Mouse (Mus musculus): ENCODE data around the gene Alox12. TPM values are rescaled to one million over a fixed set of nuclear protein-coding genes. Genes with fewer than 3 reads are reported as not detected.

Gene Alox12
- total RNA-seq, 2 experiments from 2014 or later: 3.1 to 3.7 TPM

GRCm38 (mm10) chr11:70208778-70209388 lies 46.3 kb downstream of the Alox12 start:
- DNase-seq (ENCODE audit: low spot score): no peak
- intact Hi-C loops (cut with DNase I): no loop called here

- intact Hi-C loops (cut with DNase I): no loop called here
- DNase-seq (ENCODE audit: low spot score): no peak
Measured at GRCm38 (mm10) chr11:70207283-70207682, 47.9 kb downstream of the Alox12 start.

GRCm38 (mm10) chr11:70206801-70207200 lies 48.4 kb downstream of the Alox12 start:
- intact Hi-C loops (cut with DNase I): no loop called here
- no peak for DNase-seq (ENCODE audit: low spot score)

- no peak for DNase-seq (ENCODE audit: low spot score)
- intact Hi-C loops (cut with DNase I): no loop called here
Measured at GRCm38 (mm10) chr11:70201691-70202090, 53.5 kb downstream of the Alox12 start.

- DNase-seq (ENCODE audit: low spot score): no peak
- intact Hi-C loops (cut with DNase I): no loop called here
Measured at GRCm38 (mm10) chr11:70200036-70200608, 55.0 kb downstream of the Alox12 start.

- DNase-seq (ENCODE audit: low spot score): no peak
- intact Hi-C loops (cut with DNase I): no loop called here
Measured at GRCm38 (mm10) chr11:70199107-70199506, 56.0 kb downstream of the Alox12 start.

GRCm38 (mm10) chr11:70198332-70198731 lies 56.8 kb downstream of the Alox12 start:
- intact Hi-C loops (cut with DNase I): no loop called here
- DNase-seq (ENCODE audit: low spot score): no peak

GRCm38 (mm10) chr11:70193354-70194285 lies 61.5 kb downstream of the Alox12 start:
- intact Hi-C loops (cut with DNase I): no loop called here

GRCm38 (mm10) chr11:70192157-70192556 lies 63.0 kb downstream of the Alox12 start:
- DNase-seq (ENCODE audit: low spot score): no peak
- intact Hi-C loops (cut with DNase I): no loop called here

More at GRCm38 (mm10) chr11:70193354-70194285, 61.5 kb downstream of the Alox12 start:
- DNase-seq (ENCODE audit: low spot score): no peak

Small RNA genes lying within 50 kb of the gene (microRNA-seq; reads per million reads assigned to microRNA genes)
- gene Mir195a: 2,067 reads per million, percentile 84 among the genes with 10 or more reads in this experiment
- gene Mir497: not detected
- not detected for gene Mir497b

Other genes starting within 250 kb of the Alox12 start
- 1,000 to 10,000 TPM; 1,206 to 1,290 TPM for gene Acadvl, start 239.9 kb downstream of the Alox12 start, total RNA-seq (2021)
- gene Dlg4, start 238.4 kb downstream of the Alox12 start, total RNA-seq (2021): 1 to 10 TPM; 6.6 to 8.1 TPM
- not detected for gene Asgr1, start 201.3 kb downstream of the Alox12 start, total RNA-seq (2021)
- gene Asgr2, start 162.7 kb downstream of the Alox12 start, total RNA-seq (2021): not detected
- 1 to 10 TPM; 4.3 to 4.4 TPM for gene Mgl2, start 125.0 kb downstream of the Alox12 start, total RNA-seq (2021)
- gene Clec10a, start 99.2 kb downstream of the Alox12 start, total RNA-seq (2021): 1 to 10 TPM; 2.0 to 2.3 TPM
- gene Slc16a11, start 42.6 kb downstream of the Alox12 start, total RNA-seq (2021): under 1 TPM in 1 of 2 experiments, not detected in 1; 0.45 TPM
- gene Slc16a13, start 34.3 kb downstream of the Alox12 start, total RNA-seq (2021): 1 to 10 TPM; 4.2 to 4.8 TPM
- 10 to 100 TPM; 20.0 to 22.3 TPM for gene Bcl6b, start 25.6 kb downstream of the Alox12 start, total RNA-seq (2021)
- gene 0610010K14Rik, start 17.4 kb downstream of the Alox12 start, total RNA-seq (2021): 10 to 100 TPM; 31.4 to 36.7 TPM
- gene Gm21988, start 15.5 kb downstream of the Alox12 start, total RNA-seq (2021): 1 to 10 TPM; 2.1 to 2.3 TPM
- gene Rnasek, start 15.5 kb downstream of the Alox12 start, total RNA-seq (2021): 100 to 1,000 TPM in 1 of 2 experiments, 10 to 100 TPM in 1; 87.9 to 103 TPM
- under 1 TPM in 1 of 2 experiments, not detected in 1; 0.14 TPM for gene Alox12e, start 67.3 kb upstream of the Alox12 start, total RNA-seq (2021)
- gene Alox15, start 96.7 kb upstream of the Alox12 start, total RNA-seq (2021): 1 to 10 TPM; 4.8 to 5.4 TPM
- 10 to 100 TPM; 17.9 to 21.1 TPM for gene Pelp1, start 154.7 kb upstream of the Alox12 start, total RNA-seq (2021)
- gene Arrb2, start 177.3 kb upstream of the Alox12 start, total RNA-seq (2021): 10 to 100 TPM in 1 of 2 experiments, 1 to 10 TPM in 1; 9.0 to 11.6 TPM
- 1 to 10 TPM; 7.5 to 8.2 TPM for gene Med11, start 196.6 kb upstream of the Alox12 start, total RNA-seq (2021)
- gene Zmynd15, start 204.1 kb upstream of the Alox12 start, total RNA-seq (2021): 1 to 10 TPM; 2.3 to 2.7 TPM
- 1 to 10 TPM; 8.4 to 9.4 TPM for gene Cxcl16, start 204.6 kb upstream of the Alox12 start, total RNA-seq (2021)
- 1 to 10 TPM in 1 of 2 experiments, under 1 TPM in 1; 0.78 to 1.7 TPM for gene Tm4sf5, start 249.9 kb upstream of the Alox12 start, total RNA-seq (2021)